20 mouse cellular contexts compared by ENCODE assay signal in genomic region chr2:156779488-156779887, GRCm38 (mm10). TPM values are rescaled to one million over a fixed set of nuclear protein-coding genes. Genes with fewer than 3 reads are reported as not detected.
A peak's percentile ranks its signal among the peaks of the same experiment; 100 is the strongest.
DNase-seq lines count a peak whose midpoint lies in the region; ATAC-seq and TF ChIP-seq lines count a peak whose summit lies in the region.
"Had no signal": no experiment of that assay in that cellular context is flagged by ENCODE, and none has a peak within 500 bp of the region (broad histone marks: within the 10 kb centered on the region; RNA-seq: fewer than 3 reads in every experiment).

No protein-coding gene starts in this region.

- peak overlapping the region; percentile 76 for H3K4me2 ChIP-seq in heart, embryonic 13.5 days
- H3K4me2 ChIP-seq in lung, embryonic 14.5 days = peak overlapping the region; percentile 54
- H3K4me2 ChIP-seq in intestine, embryonic 16.5 days (ENCODE audit: low read depth, low read length) = peak overlapping the region; percentile 49
- H3K4me2 ChIP-seq in stomach, postnatal 0 days (replicated peaks; ENCODE audit: low read depth) = peak overlapping the region; percentile 44
- no peak overlapping the region for H3K4me2 ChIP-seq in kidney, embryonic 16.5 days (replicated peaks; ENCODE audit: low read depth, low read length)
- H3K4me2 ChIP-seq: hindbrain, embryonic 13.5 days; limb, embryonic 12.5 days; liver, embryonic 13.5 days; neural tube, embryonic 15.5 days had no signal

- no peak for ATAC-seq in heart, embryonic 13.5 days (ENCODE audit: extremely low read depth, insufficient number of reproducible peaks, low FRiP score, low TSS enrichment)
- ATAC-seq in lung, embryonic 14.5 days (ENCODE audit: insufficient read depth) = no peak
- ATAC-seq in intestine, embryonic 16.5 days = no peak
- ATAC-seq in stomach, postnatal 0 days (ENCODE audit: low FRiP score, low TSS enrichment) = no peak
- no peak for ATAC-seq in kidney, embryonic 16.5 days (ENCODE audit: low FRiP score, low TSS enrichment)
- ATAC-seq: forebrain, embryonic 16.5 days had no signal

- H3K27me3 ChIP-seq in heart, embryonic 13.5 days (replicated peaks) = no peaks in the 10 kb centered on the region
- no peaks in the 10 kb centered on the region for H3K27me3 ChIP-seq in lung, embryonic 14.5 days (ENCODE audit: insufficient read depth, low read length)
- H3K27me3 ChIP-seq in intestine, embryonic 16.5 days (replicated peaks; ENCODE audit: control insufficient read depth, insufficient read depth, low read length) = no peaks in the 10 kb centered on the region
- H3K27me3 ChIP-seq in stomach, postnatal 0 days (ENCODE audit: control insufficient read depth, insufficient read depth, low read length) = no peaks in the 10 kb centered on the region
- no peaks in the 10 kb centered on the region for H3K27me3 ChIP-seq in kidney, embryonic 16.5 days (ENCODE audit: insufficient read depth, low read length)

- TF ChIP-seq CTCF in lung, embryonic 14.5 days (IDR thresholded peaks at IDR 0.05; ENCODE audit: low read depth) = no peak
- TF ChIP-seq CTCF in stomach, postnatal 0 days (IDR thresholded peaks at IDR 0.05; ENCODE audit: low read depth) = no peak

- DNase-seq in heart, postnatal 25 days (ENCODE audit: low spot score) = no peak
- no peak for DNase-seq in lung, embryonic 14.5 days
- DNase-seq in lung, adult 18-20 months = no peak
- no peak for DNase-seq in stomach, postnatal 0 days (ENCODE audit: low spot score)
- DNase-seq: adrenal gland, adult 8-10 months; cerebellum, adult 18-20 months; gastrocnemius, postnatal 25 days; liver, embryonic 13.5 days; thymus, postnatal 14 days had no signal

- TF ChIP-seq EP300 in stomach, postnatal 0 days (optimal IDR thresholded peaks at IDR 0.05) = no peak

- H3K36me3 ChIP-seq in heart, embryonic 13.5 days = peaks cover 36% of the 10 kb centered on the region
- H3K36me3 ChIP-seq in lung, embryonic 14.5 days (ENCODE audit: insufficient read depth) = peaks cover 8% of the 10 kb centered on the region; the same call in 1 of the 2 replicates
- no peaks in the 10 kb centered on the region for H3K36me3 ChIP-seq in intestine, embryonic 16.5 days (ENCODE audit: control insufficient read depth, insufficient read depth, low read length)
- H3K36me3 ChIP-seq in stomach, postnatal 0 days (ENCODE audit: control insufficient read depth, insufficient read depth, low read length) = 0 out of 2 replicates have a peak, but pooled peaks cover 2% of the 10 kb centered on the region
- H3K36me3 ChIP-seq in kidney, embryonic 16.5 days (ENCODE audit: insufficient read depth, low read length) = no peaks in the 10 kb centered on the region
- H3K36me3 ChIP-seq: forebrain, embryonic 10.5 days; G1E; hindbrain, embryonic 13.5 days; limb, embryonic 12.5 days; liver, embryonic 13.5 days; neural tube, embryonic 15.5 days had no signal

- H3K9me3 ChIP-seq in heart, embryonic 13.5 days = no peaks in the 10 kb centered on the region
- H3K9me3 ChIP-seq in lung, embryonic 14.5 days (ENCODE audit: low read depth, low read length) = no peaks in the 10 kb centered on the region
- no peaks in the 10 kb centered on the region for H3K9me3 ChIP-seq in intestine, embryonic 16.5 days (ENCODE audit: control insufficient read depth, low read length)
- H3K9me3 ChIP-seq in stomach, postnatal 0 days (ENCODE audit: control insufficient read depth, low read length) = no peaks in the 10 kb centered on the region
- no peaks in the 10 kb centered on the region for H3K9me3 ChIP-seq in kidney, embryonic 16.5 days (ENCODE audit: low read length)
- H3K9me3 ChIP-seq: forebrain, embryonic 10.5 days; hindbrain, embryonic 13.5 days; limb, embryonic 12.5 days; liver, embryonic 13.5 days; neural tube, embryonic 15.5 days had no signal

- intact Hi-C loops in heart, postnatal 25 days (cut with DNase I) = no loop called here

- WGBS in heart, embryonic 13.5 days = 43% methylated on average over 2 of the region's 2 CpGs
- 42% methylated on average over 2 of the region's 2 CpGs for WGBS in lung, embryonic 14.5 days
- WGBS in intestine, embryonic 16.5 days = 35% methylated on average over 2 of the region's 2 CpGs
- 23% methylated on average over 2 of the region's 2 CpGs for WGBS in stomach, postnatal 0 days
- 44% methylated on average over 2 of the region's 2 CpGs for WGBS in kidney, embryonic 16.5 days

- H3K4me3 ChIP-seq in heart, embryonic 13.5 days = peak overlapping the region; percentile 69
- H3K4me3 ChIP-seq in lung, embryonic 14.5 days (ENCODE audit: low read depth, low read length) = no peak overlapping the region
- H3K4me3 ChIP-seq in intestine, embryonic 16.5 days (ENCODE audit: low read length) = peak overlapping the region; percentile 29
- peak overlapping the region; percentile 36 for H3K4me3 ChIP-seq in stomach, postnatal 0 days (ENCODE audit: low read depth, low read length)
- H3K4me3 ChIP-seq in kidney, embryonic 16.5 days (ENCODE audit: low read length) = no peak overlapping the region
- H3K4me3 ChIP-seq: forebrain, embryonic 10.5 days; hindbrain, embryonic 13.5 days; limb, embryonic 12.5 days; liver, embryonic 13.5 days; neural tube, embryonic 15.5 days had no signal

- H3K27ac ChIP-seq in heart, embryonic 13.5 days (replicated peaks) = no peak overlapping the region; the same call in 1 of the 2 replicates
- H3K27ac ChIP-seq in lung, embryonic 14.5 days (ENCODE audit: low read depth) = no peak overlapping the region
- H3K27ac ChIP-seq in intestine, embryonic 16.5 days (ENCODE audit: low read length) = no peak overlapping the region
- H3K27ac ChIP-seq in stomach, postnatal 0 days (replicated peaks) = no peak overlapping the region
- H3K27ac ChIP-seq in kidney, embryonic 16.5 days (ENCODE audit: low read length) = no peak overlapping the region
- H3K27ac ChIP-seq: forebrain, embryonic 10.5 days; hindbrain, embryonic 13.5 days; limb, embryonic 12.5 days; liver, embryonic 13.5 days; macrophage; neural tube, embryonic 15.5 days had no signal

- H3K9ac ChIP-seq in heart, embryonic 13.5 days = peak overlapping the region; percentile 84
- H3K9ac ChIP-seq in lung, embryonic 14.5 days = no peak overlapping the region
- no peak overlapping the region for H3K9ac ChIP-seq in intestine, embryonic 16.5 days (ENCODE audit: low read depth, low read length)
- H3K9ac ChIP-seq in stomach, postnatal 0 days (ENCODE audit: low read length) = no peak overlapping the region; the same call in 1 of the 2 replicates
- H3K9ac ChIP-seq in kidney, embryonic 16.5 days (replicated peaks; ENCODE audit: low read length) = no peak overlapping the region
- H3K9ac ChIP-seq: hindbrain, embryonic 13.5 days; limb, embryonic 12.5 days; liver, embryonic 13.5 days; neural tube, embryonic 15.5 days had no signal

- peaks cover 90% of the 10 kb centered on the region for H3K4me1 ChIP-seq in heart, embryonic 13.5 days
- H3K4me1 ChIP-seq in lung, embryonic 14.5 days (ENCODE audit: insufficient read depth) = peaks cover 18% of the 10 kb centered on the region
- peaks cover 34% of the 10 kb centered on the region for H3K4me1 ChIP-seq in intestine, embryonic 16.5 days (ENCODE audit: control insufficient read depth, insufficient read depth, low read length)
- no peaks in the 10 kb centered on the region for H3K4me1 ChIP-seq in stomach, postnatal 0 days (replicated peaks; ENCODE audit: control insufficient read depth, insufficient read depth)
- H3K4me1 ChIP-seq in kidney, embryonic 16.5 days (ENCODE audit: insufficient read depth, low read length) = peaks cover 35% of the 10 kb centered on the region

RNA-seq across cellular contexts. Expression of gene Myl9, which starts 4.3 kb away (rescaled TPM):
- 1,696 and 1,855 TPM in 2 replicates for polyA plus RNA-seq in heart, embryonic 13.5 days (2015; fragmentation: Nextera tagmentation; extraction: Ambion mirVana)
- total RNA-seq in heart, postnatal 25 days (2021) = 100 to 1,000 TPM; 200 to 205 TPM
- 397 and 446 TPM in 2 replicates for polyA plus RNA-seq in lung, embryonic 14.5 days (2014; fragmentation: Nextera tagmentation; extraction: Ambion mirVana)
- polyA plus RNA-seq in intestine, embryonic 16.5 days (2015; fragmentation: Nextera tagmentation; extraction: Ambion mirVana) = 1,232 and 1,258 TPM in 2 replicates
- 2,268 and 2,333 TPM in 2 replicates for polyA plus RNA-seq in stomach, postnatal 0 days (2015; fragmentation: Nextera tagmentation; extraction: Ambion mirVana)
- 447 and 578 TPM in 2 replicates for polyA plus RNA-seq in kidney, embryonic 16.5 days (2015; fragmentation: Nextera tagmentation; extraction: Ambion mirVana)
- total RNA-seq: CH12.LX had no signal
- polyA plus RNA-seq: macrophage had no signal

Comparison
In these comparisons a context has a peak if more than half of its experiments do, and no peak if none do; other contexts are left out.
1. H3K4me3 ChIP-seq: peak in heart, embryonic 13.5 days (single experiment), intestine, embryonic 16.5 days (single experiment) and stomach, postnatal 0 days (single experiment); none in lung, embryonic 14.5 days (single experiment) and kidney, embryonic 16.5 days (single experiment).